Mouse (Mus musculus): ENCODE results near the gene Psmd13.

The Psmd13 gene

DNA sequence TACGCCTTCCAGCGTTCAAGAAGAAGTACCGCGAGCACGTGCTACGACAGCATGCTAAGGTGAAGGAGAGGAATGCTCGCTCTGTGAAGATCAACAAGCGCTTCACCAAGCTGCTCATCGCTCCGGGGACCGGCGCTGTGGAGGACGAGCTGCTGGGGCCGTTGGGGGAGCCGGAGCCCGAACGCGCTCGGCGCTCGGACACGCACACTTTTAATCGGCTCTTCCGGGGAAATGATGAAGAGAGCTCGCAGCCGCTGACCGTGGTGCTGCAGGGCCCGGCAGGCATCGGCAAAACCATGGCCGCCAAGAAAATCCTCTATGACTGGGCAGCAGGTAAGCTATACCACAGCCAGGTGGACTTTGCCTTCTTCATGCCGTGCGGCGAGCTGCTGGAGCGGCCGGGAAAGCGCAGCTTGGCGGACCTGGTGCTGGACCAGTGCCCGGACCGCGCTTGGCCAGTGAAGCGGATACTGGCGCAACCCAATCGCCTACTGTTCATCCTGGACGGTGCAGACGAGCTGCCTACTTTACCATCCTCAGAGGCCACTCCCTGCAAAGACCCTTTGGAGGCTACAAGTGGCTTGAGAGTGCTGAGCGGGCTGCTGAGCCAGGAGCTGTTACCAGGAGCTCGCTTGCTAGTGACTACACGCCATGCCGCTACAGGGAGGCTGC, 40.8 kb downstream of the Psmd13 start:
- in situ Hi-C loops (cut with MboI; ENCODE audit: low pct_unique_long_range_greater_than_20kb in 1 of 2, low sequenced_read_pairs in 2 of 2, unreplicated experiment in 1 of 2), result loop anchor here in 1 of 2 experiments (25.0 kb wide), 1 partner anchor 265 kb away; the partner anchor contains the start of genes Hras and Lrrc56

DNA sequence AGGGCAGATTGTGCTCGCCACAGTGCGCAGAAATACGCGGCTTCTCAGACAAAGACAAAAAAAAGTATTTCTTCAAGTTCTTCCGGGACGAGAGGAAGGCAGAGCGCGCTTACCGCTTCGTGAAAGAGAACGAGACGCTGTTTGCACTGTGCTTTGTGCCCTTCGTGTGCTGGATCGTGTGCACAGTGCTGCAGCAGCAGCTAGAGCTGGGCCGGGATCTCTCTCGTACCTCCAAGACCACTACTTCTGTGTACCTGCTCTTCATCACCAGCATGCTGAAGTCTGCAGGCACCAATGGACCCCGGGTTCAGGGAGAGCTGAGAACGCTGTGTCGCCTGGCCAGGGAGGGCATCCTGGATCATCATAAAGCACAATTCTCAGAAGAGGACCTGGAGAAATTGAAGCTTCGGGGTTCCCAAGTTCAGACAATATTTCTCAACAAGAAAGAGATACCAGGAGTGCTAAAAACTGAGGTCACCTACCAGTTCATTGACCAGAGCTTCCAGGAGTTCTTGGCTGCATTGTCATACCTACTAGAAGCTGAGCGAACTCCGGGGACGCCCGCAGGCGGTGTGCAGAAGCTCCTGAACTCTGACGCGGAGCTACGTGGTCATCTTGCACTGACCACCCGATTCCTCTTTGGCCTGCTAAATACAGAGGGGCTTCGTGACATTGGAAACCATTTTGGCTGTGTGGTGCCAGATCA, 41.5 kb downstream of the Psmd13 start:
- in situ Hi-C loops (cut with MboI; ENCODE audit: low pct_unique_long_range_greater_than_20kb in 1 of 2, low sequenced_read_pairs in 2 of 2, unreplicated experiment in 1 of 2), result loop anchor here in 1 of 2 experiments (25.0 kb wide), 1 partner anchor 264 kb away; the partner anchor contains the start of genes Hras and Lrrc56

GRCm38 (mm10) chr7:140927181-140927580, 45.4 kb downstream of the Psmd13 start:
- in situ Hi-C loops (cut with MboI; ENCODE audit: low pct_unique_long_range_greater_than_20kb in 1 of 2, low sequenced_read_pairs in 2 of 2, unreplicated experiment in 1 of 2), result no loop called here

GRCm38 (mm10) chr7:140938436-140938835, 56.7 kb downstream of the Psmd13 start:
- in situ Hi-C loops (cut with MboI; ENCODE audit: low pct_unique_long_range_greater_than_20kb in 1 of 2, low sequenced_read_pairs in 2 of 2, unreplicated experiment in 1 of 2), result no loop called here

GRCm38 (mm10) chr7:140938896-140939295, 57.1 kb downstream of the Psmd13 start:
- in situ Hi-C loops (cut with MboI; ENCODE audit: low pct_unique_long_range_greater_than_20kb in 1 of 2, low sequenced_read_pairs in 2 of 2, unreplicated experiment in 1 of 2), result no loop called here

DNA sequence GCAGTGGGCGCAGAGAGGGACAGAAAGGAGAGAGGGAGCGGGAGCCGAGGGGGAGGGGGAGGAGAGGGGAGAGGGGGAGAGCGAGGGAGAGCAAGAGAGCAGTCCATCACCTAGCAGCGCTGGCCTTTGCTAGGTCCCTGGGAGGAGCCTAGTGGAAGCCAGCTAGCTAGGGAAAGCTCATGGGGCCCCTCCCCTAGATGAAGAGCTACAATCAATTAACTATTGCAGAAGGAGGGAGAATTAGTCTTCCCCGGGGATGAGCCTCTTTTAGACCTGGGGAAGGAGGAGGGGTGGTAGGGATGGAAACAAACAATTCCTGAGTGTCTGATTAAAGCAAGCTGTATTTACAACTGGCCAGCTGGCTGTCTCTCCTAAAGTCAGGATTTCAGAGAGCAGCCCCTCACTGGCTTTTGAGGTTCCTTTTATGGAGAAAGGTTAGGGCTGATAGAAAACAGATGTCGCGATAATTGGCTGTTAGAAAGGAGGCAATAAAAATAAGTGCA, 58.0 kb downstream of the Psmd13 start:
- in situ Hi-C loops (cut with MboI; ENCODE audit: low pct_unique_long_range_greater_than_20kb in 1 of 2, low sequenced_read_pairs in 2 of 2, unreplicated experiment in 1 of 2), result no loop called here

- in situ Hi-C loops (cut with MboI; ENCODE audit: low pct_unique_long_range_greater_than_20kb in 1 of 2, low sequenced_read_pairs in 2 of 2, unreplicated experiment in 1 of 2), result no loop called here
Measured at GRCm38 (mm10) chr7:140941222-140942051, 59.7 kb downstream of the Psmd13 start, which contains the start of gene Pgghg. Gene Pgghg (plus strand): TSS chr7:140941391.

GRCm38 (mm10) chr7:140942341-140942740, 60.6 kb downstream of the Psmd13 start:
- in situ Hi-C loops (cut with MboI; ENCODE audit: low pct_unique_long_range_greater_than_20kb in 1 of 2, low sequenced_read_pairs in 2 of 2, unreplicated experiment in 1 of 2), result no loop called here

DNA sequence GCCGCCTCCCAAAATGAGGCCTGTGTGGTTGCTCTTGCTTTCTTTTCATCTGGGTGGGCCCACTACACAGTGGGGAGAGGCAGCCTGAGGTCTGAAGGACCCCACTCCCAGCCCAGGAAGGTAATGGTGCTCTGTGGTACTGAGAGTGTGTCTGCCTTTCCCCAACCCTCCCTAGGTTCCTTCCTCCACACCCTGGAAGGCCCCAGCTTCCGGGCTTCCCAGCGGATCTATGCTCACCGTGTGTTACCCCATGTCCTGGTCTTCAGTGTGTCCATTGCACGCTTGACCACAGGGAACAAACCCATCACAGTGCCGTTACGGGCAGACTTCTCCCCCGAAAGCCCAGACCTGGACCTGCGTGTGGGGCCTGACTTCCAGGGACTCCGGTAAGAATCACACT, 61.0 kb downstream of the Psmd13 start:
- in situ Hi-C loops (cut with MboI; ENCODE audit: low pct_unique_long_range_greater_than_20kb in 1 of 2, low sequenced_read_pairs in 2 of 2, unreplicated experiment in 1 of 2), result no loop called here

DNA sequence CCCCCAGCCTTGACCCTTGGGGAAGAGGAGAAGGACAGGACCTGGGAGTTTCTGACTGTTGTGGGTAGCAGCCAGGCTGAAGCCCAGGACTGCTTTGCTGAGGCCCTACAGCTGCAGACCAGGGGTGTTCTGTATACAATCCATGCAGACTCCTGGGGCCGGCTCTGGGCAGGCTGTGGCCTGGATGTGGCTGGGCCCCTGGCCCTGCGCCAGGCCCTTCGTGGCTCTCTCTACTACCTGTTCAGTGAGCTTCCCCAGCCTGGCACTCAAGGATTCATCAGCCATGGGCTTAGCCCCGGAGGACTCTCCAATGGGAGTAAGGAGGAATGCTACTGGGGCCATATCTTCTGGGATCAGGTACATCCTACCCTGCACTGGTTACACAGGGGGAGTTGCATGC, 61.6 kb downstream of the Psmd13 start:
- in situ Hi-C loops (cut with MboI; ENCODE audit: low pct_unique_long_range_greater_than_20kb in 1 of 2, low sequenced_read_pairs in 2 of 2, unreplicated experiment in 1 of 2), result no loop called here

GRCm38 (mm10) chr7:140944236-140944635, 62.5 kb downstream of the Psmd13 start:
- in situ Hi-C loops (cut with MboI; ENCODE audit: low pct_unique_long_range_greater_than_20kb in 1 of 2, low sequenced_read_pairs in 2 of 2, unreplicated experiment in 1 of 2), result no loop called here

DNA sequence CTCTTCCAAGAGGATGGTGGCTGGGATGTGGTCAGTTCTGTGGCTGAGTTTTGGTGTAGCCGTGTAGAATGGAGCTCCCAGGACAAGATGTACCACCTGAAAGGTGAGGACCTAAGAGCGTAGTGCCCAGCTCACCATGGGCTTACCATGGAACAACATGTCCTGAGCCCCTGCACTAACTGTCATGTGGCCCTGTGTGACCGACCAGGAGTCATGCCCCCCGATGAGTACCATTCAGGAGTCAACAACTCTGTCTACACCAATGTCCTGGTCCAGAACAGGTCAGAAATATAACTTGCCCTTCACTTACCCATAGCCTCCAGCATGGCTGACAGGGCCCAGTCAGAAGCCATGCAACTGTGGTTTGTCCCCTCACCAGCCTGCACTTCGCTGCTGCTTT, 63.5 kb downstream of the Psmd13 start:
- in situ Hi-C loops (cut with MboI; ENCODE audit: low pct_unique_long_range_greater_than_20kb in 1 of 2, low sequenced_read_pairs in 2 of 2, unreplicated experiment in 1 of 2), result no loop called here

DNA sequence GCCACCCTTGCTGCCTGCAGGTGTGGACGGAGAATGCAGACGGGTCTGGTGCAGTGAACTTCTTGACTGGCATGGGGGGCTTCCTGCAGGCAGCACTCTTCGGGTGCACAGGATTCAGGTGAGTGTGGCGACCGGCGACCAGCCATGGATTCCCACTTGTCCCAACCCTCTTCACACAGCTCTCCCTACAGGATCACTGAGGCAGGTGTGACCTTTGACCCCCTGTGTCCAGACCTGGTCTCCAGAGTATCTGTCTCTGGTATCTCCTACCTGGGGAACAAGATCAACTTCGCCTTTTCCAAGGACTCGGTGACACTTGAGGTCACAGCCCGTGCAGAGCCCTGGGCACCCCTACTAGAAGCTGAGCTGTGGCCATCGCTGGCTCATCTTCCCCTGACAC, 64.5 kb downstream of the Psmd13 start:
- in situ Hi-C loops (cut with MboI; ENCODE audit: low pct_unique_long_range_greater_than_20kb in 1 of 2, low sequenced_read_pairs in 2 of 2, unreplicated experiment in 1 of 2), result no loop called here

- in situ Hi-C loops (cut with MboI; ENCODE audit: low pct_unique_long_range_greater_than_20kb in 1 of 2, low sequenced_read_pairs in 2 of 2, unreplicated experiment in 1 of 2), result no loop called here
Measured at GRCm38 (mm10) chr7:140946980-140947379, 65.2 kb downstream of the Psmd13 start.

- in situ Hi-C loops (cut with MboI; ENCODE audit: low pct_unique_long_range_greater_than_20kb in 1 of 2, low sequenced_read_pairs in 2 of 2, unreplicated experiment in 1 of 2), result no loop called here
Measured at GRCm38 (mm10) chr7:140948161-140948560, 66.4 kb downstream of the Psmd13 start.
